Mouse (Mus musculus): ENCODE results near the gene Irf7. TPM values are rescaled to one million over a fixed set of nuclear protein-coding genes. Genes with fewer than 3 reads are reported as not detected.
A peak's percentile ranks its signal among the peaks of the same experiment; 100 is the strongest.

The Irf7 gene
- 17.1 and 28.5 TPM in 2 replicates for polyA plus RNA-seq (2015; fragmentation: Nextera tagmentation; extraction: Ambion mirVana)

GRCm38 (mm10) chr7:141265739-141266561, at the start of gene Irf7:
Gene Irf7 (minus strand): TSS chr7:141266481.

GRCm38 (mm10) chr7:141291921-141292582, 25.8 kb upstream of the Irf7 start, which contains the start of gene Drd4:
Gene Drd4 (plus strand): TSS chr7:141292006.

DNA sequence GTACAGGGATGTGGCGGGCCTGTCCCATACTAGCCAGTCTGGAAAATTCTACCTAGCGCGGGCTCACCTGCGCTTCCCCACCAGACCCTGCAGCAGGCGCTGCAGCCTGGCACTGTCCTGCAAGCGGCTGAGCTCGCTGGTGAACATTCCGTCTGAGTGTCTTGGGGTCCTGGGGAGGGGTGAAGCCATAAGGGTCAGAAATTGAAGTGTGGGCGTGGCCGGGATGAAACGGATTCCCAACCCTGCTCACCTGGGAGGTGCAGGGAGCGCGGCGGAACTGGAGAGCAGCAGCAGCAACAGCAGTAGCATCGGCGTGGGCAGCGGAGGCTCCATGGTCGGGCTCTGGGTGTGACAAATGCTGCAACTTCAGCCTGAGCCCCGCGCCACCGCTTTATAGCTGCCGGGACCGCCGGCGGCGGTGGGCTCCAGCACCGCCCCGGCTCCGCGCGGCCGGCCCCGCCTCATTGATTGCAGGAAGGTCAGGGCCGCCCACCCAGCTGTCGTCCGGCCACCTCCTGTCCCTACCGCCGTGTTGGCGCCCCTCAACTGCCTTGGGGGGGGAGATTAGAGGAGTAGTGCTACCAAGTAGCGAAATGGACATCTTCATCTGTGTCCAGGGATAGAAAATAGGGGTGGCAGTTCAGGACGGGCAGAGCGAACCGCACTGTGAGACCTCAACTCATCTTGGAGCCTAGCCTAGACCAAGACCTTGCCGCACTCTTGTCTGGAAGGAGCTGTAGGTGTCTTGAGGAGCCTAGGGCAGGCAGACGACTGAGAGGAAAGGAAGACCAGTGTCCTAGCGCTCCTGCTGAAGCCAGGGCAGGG, 12.7 kb upstream of the Irf7 start, which contains the start of gene Sct:
Sct (minus strand) TSS at position 368 of the 825 bp plus-strand sequence.

DNA sequence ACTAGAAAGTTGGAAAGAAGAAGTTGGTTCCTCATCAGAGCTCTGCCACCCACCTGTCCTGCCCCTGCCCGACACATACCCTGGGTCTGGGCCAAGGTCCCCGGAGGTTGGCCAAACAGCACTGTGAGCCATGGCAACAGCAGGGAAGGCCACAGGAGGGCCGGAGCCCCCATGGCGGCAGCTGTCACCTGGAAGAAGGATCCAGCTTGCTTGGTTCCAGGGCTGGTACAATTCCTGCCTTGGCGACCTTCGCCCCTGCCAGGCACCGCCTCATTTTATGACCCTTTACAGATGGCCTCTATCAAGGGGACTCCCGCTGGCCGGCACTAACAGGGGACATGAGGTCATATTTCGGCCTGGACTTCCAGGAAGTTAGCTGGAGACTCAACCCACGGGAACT, 10.3 kb upstream of the Irf7 start, which contains the start of gene Cdhr5:
Cdhr5 (minus strand) TSS at position 241 of the 400 bp plus-strand sequence.

DNA sequence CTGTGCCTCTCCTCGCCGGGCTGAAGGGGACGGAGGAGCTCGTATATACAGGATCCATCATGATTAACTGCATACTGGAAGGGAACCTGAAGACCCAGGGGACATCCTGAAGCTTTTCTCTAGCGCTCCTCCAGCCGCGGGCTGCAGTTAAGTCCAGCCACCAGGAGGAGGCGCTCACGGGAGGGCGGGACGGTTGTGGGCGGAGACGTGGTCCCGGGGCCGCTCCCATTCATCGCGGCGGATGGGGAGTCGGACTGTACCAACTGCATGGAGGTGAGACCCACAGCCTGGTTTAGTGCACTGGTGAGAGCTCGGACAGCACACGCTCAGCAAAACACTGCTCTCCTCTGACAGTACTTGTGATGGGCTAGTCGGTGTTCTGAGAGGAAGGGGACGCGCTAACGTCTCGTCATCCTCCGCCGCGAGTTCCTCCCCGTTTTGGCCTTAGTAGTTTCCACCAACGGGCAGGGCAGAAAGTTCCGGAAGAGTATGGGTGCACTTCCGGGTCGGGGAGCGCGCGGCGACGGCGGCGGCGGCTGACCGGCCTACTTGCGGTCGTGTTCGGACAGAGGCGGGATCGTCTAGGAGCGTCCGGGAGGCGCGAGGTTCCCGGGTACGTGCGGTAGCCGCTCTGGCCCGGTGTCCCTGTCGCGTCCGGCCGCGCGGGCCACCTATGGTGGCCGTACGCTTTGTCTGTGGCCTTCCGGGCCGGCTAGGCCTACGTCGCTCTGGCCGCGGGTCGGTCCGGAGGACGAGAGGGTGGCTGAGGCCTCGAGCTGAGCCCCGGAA, 37.8 kb downstream of the Irf7 start, which contains the start of gene Phrf1:
Phrf1 (plus strand) TSS at position 506 of the 789 bp plus-strand sequence.

DNA sequence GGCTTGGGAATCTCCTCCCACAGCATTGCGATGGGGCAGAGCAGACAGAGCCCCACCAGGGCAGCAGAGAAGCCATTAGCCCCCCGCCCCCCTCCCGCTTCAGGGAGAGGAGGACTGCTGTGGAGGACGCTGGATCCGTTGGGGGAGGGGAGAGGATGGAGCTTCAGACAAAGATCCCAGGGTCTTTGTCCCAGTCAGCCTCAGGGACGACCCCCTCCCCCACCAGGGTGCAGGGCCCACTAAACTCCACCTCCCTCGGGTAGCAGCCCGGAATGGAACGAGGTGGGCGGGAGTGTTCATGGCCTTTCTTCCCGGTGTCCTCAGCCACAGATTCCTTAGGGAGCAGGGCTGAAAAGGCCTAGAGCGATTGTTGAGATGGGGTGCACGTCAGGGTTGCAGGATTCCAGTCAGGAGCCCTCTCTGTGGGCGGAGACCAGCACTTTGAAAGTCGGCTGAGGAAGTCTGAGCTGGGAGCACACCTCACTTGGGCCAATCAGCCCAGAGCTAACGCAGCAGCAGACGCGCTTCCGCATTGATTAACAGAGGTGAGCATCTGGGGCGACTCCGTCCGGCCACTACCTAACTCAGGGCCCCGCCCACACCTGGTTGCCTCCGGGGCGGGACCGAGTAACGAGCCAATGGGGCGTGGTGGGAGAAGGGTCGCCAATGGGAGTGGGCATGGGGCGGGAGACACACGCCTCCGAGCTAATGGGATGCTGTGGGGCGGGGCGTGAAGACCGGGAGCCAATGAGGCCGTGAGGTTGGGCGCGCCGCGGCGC, 51.0 kb downstream of the Irf7 start, which contains the start of gene Rassf7:
Rassf7 (plus strand) TSS at position 760 of the 779 bp plus-strand sequence.

DNA sequence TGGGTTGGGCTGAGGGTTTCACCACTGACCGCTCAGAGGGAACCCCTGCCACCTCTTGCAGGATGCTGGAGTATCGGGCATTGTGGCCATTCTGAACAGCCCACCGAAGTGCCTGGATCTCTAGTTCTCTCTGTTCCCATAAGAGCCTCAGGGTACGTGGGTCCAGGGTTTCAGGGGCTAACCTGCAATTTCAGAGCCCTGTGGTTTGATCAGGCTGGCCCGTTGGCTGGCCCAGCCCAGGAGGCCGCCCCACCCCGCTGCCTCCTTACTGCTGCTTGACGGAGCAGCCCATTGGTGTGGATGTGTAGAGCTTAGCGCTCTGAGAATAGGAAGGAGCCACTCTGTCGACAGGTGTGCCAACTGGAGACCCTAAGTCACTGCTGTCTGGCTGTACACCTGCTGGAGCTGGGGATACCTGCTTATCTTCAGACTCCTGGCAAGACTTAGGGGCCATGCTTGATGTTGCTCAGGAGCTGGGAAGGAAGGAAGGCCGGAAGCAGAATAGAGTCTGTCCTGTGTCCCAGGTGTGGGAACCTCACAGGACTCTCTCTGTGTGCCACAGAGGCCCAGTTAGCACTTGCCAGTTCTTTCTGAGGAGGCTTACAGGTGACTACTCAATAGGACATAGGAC, 52.6 kb downstream of the Irf7 start, which contains the start of gene Lmntd2:
Lmntd2 (minus strand) TSS at position 476 of the 631 bp plus-strand sequence.

Small RNA genes within 50 kb of the gene (microRNA-seq; reads per million reads assigned to microRNA genes)
- 697 reads per million, percentile 71 among the genes with 10 or more reads in this experiment for gene Mir210 (ENCODE audit: borderline replicate concordance, insufficient number of aligned reads)

Other genes with a start within 250 kb of the Irf7 start
- 4.0 and 7.5 TPM in 2 replicates for gene Ifitm6, start 248.6 kb downstream of the Irf7 start, polyA plus RNA-seq (2015; fragmentation: Nextera tagmentation; extraction: Ambion mirVana)
- not detected in 2 replicates for gene Gm17387, start 237.3 kb downstream of the Irf7 start, polyA plus RNA-seq (2015; fragmentation: Nextera tagmentation; extraction: Ambion mirVana)
- gene B4galnt4, start 205.4 kb downstream of the Irf7 start, polyA plus RNA-seq (2015; fragmentation: Nextera tagmentation; extraction: Ambion mirVana): 5.1 and 7.9 TPM in 2 replicates
- 1.1 and 2.5 TPM in 2 replicates for gene Pkp3, start 188.3 kb downstream of the Irf7 start, polyA plus RNA-seq (2015; fragmentation: Nextera tagmentation; extraction: Ambion mirVana)
- 2.7 and 4.5 TPM in 2 replicates for gene Sigirr, start 165.9 kb downstream of the Irf7 start, polyA plus RNA-seq (2015; fragmentation: Nextera tagmentation; extraction: Ambion mirVana)
- 0.66 and 1.0 TPM in 2 replicates for gene Ano9, start 148.7 kb downstream of the Irf7 start, polyA plus RNA-seq (2015; fragmentation: Nextera tagmentation; extraction: Ambion mirVana)
- 40.8 and 60.7 TPM in 2 replicates for gene Ptdss2, start 144.1 kb downstream of the Irf7 start, polyA plus RNA-seq (2015; fragmentation: Nextera tagmentation; extraction: Ambion mirVana)
- gene Rnh1, start 93.6 kb downstream of the Irf7 start, polyA plus RNA-seq (2015; fragmentation: Nextera tagmentation; extraction: Ambion mirVana): 184 and 236 TPM in 2 replicates
- gene Hras, start 72.5 kb downstream of the Irf7 start, polyA plus RNA-seq (2015; fragmentation: Nextera tagmentation; extraction: Ambion mirVana): 75.5 and 78.9 TPM in 2 replicates
- 3.9 and 6.0 TPM in 2 replicates for gene Lrrc56, start 72.3 kb downstream of the Irf7 start, polyA plus RNA-seq (2015; fragmentation: Nextera tagmentation; extraction: Ambion mirVana)
- 0.32 and 1.2 TPM in 2 replicates for gene Lmntd2, start 52.4 kb downstream of the Irf7 start, polyA plus RNA-seq (2015; fragmentation: Nextera tagmentation; extraction: Ambion mirVana)
- 16.4 and 24.5 TPM in 2 replicates for gene Rassf7, start 50.6 kb downstream of the Irf7 start, polyA plus RNA-seq (2015; fragmentation: Nextera tagmentation; extraction: Ambion mirVana)
- gene Phrf1, start 37.7 kb downstream of the Irf7 start, polyA plus RNA-seq (2015; fragmentation: Nextera tagmentation; extraction: Ambion mirVana): 17.0 and 25.2 TPM in 2 replicates
- 3.5 and 5.3 TPM in 2 replicates for gene Cdhr5, start 10.3 kb upstream of the Irf7 start, polyA plus RNA-seq (2015; fragmentation: Nextera tagmentation; extraction: Ambion mirVana)
- 9.1 and 10.6 TPM in 2 replicates for gene Sct, start 12.7 kb upstream of the Irf7 start, polyA plus RNA-seq (2015; fragmentation: Nextera tagmentation; extraction: Ambion mirVana)
- gene Drd4, start 25.5 kb upstream of the Irf7 start, polyA plus RNA-seq (2015; fragmentation: Nextera tagmentation; extraction: Ambion mirVana): 0.19 and 0.25 TPM in 2 replicates
- 57.4 and 71.3 TPM in 2 replicates for gene Deaf1, start 61.2 kb upstream of the Irf7 start, polyA plus RNA-seq (2015; fragmentation: Nextera tagmentation; extraction: Ambion mirVana)
- gene Tmem80, start 61.3 kb upstream of the Irf7 start, polyA plus RNA-seq (2015; fragmentation: Nextera tagmentation; extraction: Ambion mirVana): 21.9 and 39.5 TPM in 2 replicates
- 4.6 and 5.3 TPM in 2 replicates for gene Eps8l2, start 72.4 kb upstream of the Irf7 start, polyA plus RNA-seq (2015; fragmentation: Nextera tagmentation; extraction: Ambion mirVana)
- gene Taldo1, start 125.7 kb upstream of the Irf7 start, polyA plus RNA-seq (2015; fragmentation: Nextera tagmentation; extraction: Ambion mirVana): 338 and 567 TPM in 2 replicates
- 39.9 and 53.4 TPM in 2 replicates for gene Gatd1, start 147.7 kb upstream of the Irf7 start, polyA plus RNA-seq (2015; fragmentation: Nextera tagmentation; extraction: Ambion mirVana)
- gene Cend1, start 163.0 kb upstream of the Irf7 start, polyA plus RNA-seq (2015; fragmentation: Nextera tagmentation; extraction: Ambion mirVana): 5.0 and 17.0 TPM in 2 replicates
- gene Slc25a22, start 171.4 kb upstream of the Irf7 start, polyA plus RNA-seq (2015; fragmentation: Nextera tagmentation; extraction: Ambion mirVana): 18.6 and 27.0 TPM in 2 replicates
- gene Pidd1, start 177.5 kb upstream of the Irf7 start, polyA plus RNA-seq (2015; fragmentation: Nextera tagmentation; extraction: Ambion mirVana): 2.4 and 2.8 TPM in 2 replicates
- 916 and 984 TPM in 2 replicates for gene Rplp2, start 180.9 kb upstream of the Irf7 start, polyA plus RNA-seq (2015; fragmentation: Nextera tagmentation; extraction: Ambion mirVana)
- 37.4 and 82.9 TPM in 2 replicates for gene Pnpla2, start 188.7 kb upstream of the Irf7 start, polyA plus RNA-seq (2015; fragmentation: Nextera tagmentation; extraction: Ambion mirVana)
- 13.3 and 17.8 TPM in 2 replicates for gene Cracr2b, start 194.6 kb upstream of the Irf7 start, polyA plus RNA-seq (2015; fragmentation: Nextera tagmentation; extraction: Ambion mirVana)
- gene Cd151, start 200.9 kb upstream of the Irf7 start, polyA plus RNA-seq (2015; fragmentation: Nextera tagmentation; extraction: Ambion mirVana): 79.0 and 90.1 TPM in 2 replicates
- gene Polr2l, start 208.7 kb upstream of the Irf7 start, polyA plus RNA-seq (2015; fragmentation: Nextera tagmentation; extraction: Ambion mirVana): 63.7 and 105 TPM in 2 replicates
- 141 and 186 TPM in 2 replicates for gene Tspan4, start 208.8 kb upstream of the Irf7 start, polyA plus RNA-seq (2015; fragmentation: Nextera tagmentation; extraction: Ambion mirVana)

Data from adrenal gland, postnatal 0 days (tissue).